Mouse (Mus musculus): Measurements from ENCODE around the gene Fgf4. TPM values are rescaled to one million over a fixed set of nuclear protein-coding genes. Genes with fewer than 3 reads are reported as not detected.

Gene Fgf4
- total RNA-seq, 2 experiments from 2014 or later = not detected

- peak; percentile 92 for TF ChIP-seq CTCF (IDR thresholded peaks at IDR 0.05)
- Histone ChIP-seq H3K4me3 (peak overlapping the region; percentile 55), H3K27ac (no peak overlapping the region)
- peak; percentile 64 for DNase-seq
- intact Hi-C loops (cut with DNase I) = no loop called here
Observed at GRCm38 (mm10) chr7:144906708-144907397, 59.7 kb downstream of the Fgf4 start.

DNA sequence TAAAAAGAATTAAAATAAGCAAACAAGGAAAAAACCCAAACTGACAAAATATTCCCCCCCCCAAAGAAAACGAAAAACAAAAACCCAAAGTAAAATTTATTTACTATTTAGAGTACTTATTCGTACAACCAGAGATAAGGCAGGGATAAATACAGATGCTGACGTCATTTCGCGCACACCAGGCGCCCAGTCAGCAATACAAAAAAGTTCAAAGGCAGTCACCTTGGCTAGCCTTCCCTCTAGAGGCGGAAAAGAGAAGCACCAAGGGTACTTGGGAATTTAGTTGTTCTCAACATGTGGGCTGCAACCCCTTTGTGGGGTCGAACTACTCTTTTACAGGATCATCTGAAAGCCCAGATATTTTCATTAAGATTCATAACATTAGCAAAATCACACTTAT is 60.6 kb downstream of the Fgf4 start:
- TF ChIP-seq CTCF (IDR thresholded peaks at IDR 0.05) = peak; percentile 22; the same call in 1 of the 2 replicates
- intact Hi-C loops (cut with DNase I) = no loop called here
- DNase-seq = no peak

DNA sequence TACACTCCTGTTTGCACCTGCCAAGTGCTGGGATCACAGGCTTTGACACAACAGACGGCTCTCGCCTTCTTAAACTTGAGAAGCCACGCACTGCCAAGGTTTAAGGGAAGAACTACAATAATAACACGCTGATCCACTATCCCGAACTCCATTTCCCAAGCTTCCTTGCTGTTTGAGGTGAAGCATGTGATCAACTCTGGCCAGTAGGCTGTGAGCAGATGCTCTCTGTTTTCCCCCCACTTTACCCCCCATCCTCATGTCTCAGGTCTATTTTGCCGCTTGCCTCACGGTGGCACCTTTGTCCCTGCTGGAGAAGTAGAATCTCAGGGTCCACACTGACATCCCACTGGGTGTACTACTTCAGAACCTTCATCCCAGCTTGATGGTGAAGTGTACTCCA is 61.5 kb downstream of the Fgf4 start:
- intact Hi-C loops (cut with DNase I) = no loop called here
- TF ChIP-seq CTCF (IDR thresholded peaks at IDR 0.05) = no peak
- Histone ChIP-seq H3K27ac (no peak overlapping the region), H3K4me3 (0 out of 2 replicates have a peak overlapping the region, but pooled peaks have one; percentile 21)
- DNase-seq = no peak

More for the DNA sequence above, 60.6 kb downstream of the Fgf4 start:
- H3K4me3 ChIP-seq = no peak overlapping the region
- H3K27ac ChIP-seq = no peak overlapping the region

DNA sequence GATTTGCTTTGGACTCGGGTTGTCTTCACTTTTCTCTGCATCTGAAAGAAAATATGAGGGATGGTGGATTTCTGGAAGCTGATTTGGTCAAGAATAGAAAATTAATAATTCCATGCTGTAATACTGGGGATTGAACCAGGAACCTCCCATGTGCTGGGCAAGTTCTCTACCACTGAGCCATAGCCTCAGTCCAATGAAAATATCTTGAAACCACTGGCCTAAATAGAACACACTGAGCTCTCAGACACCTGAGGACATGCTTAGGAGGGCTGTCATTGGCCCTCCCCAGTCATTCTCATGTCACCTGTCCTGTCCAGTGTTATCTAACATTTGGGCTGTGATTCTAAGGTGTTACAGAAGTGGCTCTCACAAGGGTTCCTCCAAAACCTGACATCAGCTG is 64.0 kb downstream of the Fgf4 start:
- no peak overlapping the region for H3K27ac ChIP-seq
- TF ChIP-seq CTCF (IDR thresholded peaks at IDR 0.05) = no peak
- DNase-seq = no peak
- intact Hi-C loops (cut with DNase I) = no loop called here
- H3K4me3 ChIP-seq = no peak overlapping the region

GRCm38 (mm10) chr7:144912897-144913296 is 65.7 kb downstream of the Fgf4 start:
- no peak overlapping the region for H3K4me3 ChIP-seq
- no peak for TF ChIP-seq CTCF (IDR thresholded peaks at IDR 0.05)
- intact Hi-C loops (cut with DNase I) = no loop called here
- no peak for DNase-seq
- no peak overlapping the region for H3K27ac ChIP-seq

DNA sequence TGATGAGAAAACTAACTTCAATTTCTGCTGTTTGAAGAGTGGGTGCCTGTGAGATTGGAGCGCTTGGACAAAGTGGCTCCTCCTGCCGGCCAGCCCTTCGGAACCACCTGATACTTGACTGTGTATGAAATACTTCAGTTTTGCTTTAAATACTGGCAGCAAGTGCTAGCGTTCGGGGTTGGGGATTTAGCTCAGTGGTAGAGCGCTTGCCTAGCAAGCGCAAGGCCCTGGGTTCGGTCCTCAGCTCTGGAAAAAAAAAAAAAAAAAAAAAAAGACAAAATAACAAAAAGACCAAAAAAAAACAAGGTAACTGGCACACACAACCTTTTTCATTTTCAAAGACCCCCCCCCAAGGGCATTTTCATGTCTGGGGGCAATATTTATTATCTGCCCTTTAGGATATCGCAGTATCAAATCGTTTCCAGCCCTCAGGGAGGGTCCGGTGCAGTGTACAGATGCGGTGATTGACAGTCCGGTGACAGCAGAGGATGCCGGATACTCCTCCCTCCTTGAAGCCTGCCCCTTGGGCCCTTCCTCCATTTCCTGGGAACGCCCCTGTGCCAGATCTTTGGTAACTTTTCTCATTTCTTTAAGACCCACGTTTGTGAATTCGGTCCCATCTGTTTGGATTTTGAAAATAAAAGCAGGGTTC is 67.3 kb downstream of the Fgf4 start:
- peak overlapping the region; percentile 93 for H3K4me3 ChIP-seq
- DNase-seq = no peak
- H3K27ac ChIP-seq = peak overlapping the region; percentile 93
- intact Hi-C loops (cut with DNase I) = no loop called here
- TF ChIP-seq CTCF (IDR thresholded peaks at IDR 0.05) = peak; percentile 31

Other genes with a start within 250 kb of the Fgf4 start
- 1 to 10 TPM; 2.9 to 3.7 TPM for gene Ano1, start 95.4 kb upstream of the Fgf4 start, total RNA-seq (2021)
- gene Fgf3, start 9.3 kb upstream of the Fgf4 start, total RNA-seq (2021) = not detected
- not detected for gene Fgf15, start 49.2 kb downstream of the Fgf4 start, total RNA-seq (2021)
- gene LTO1, start 67.7 kb downstream of the Fgf4 start, total RNA-seq (2021) = 1 to 10 TPM; 8.1 to 9.9 TPM
- gene Ccnd1, start 92.6 kb downstream of the Fgf4 start, total RNA-seq (2021) = 1 to 10 TPM; 1.6 to 5.2 TPM